Mouse (Mus musculus) ES-Bruce4 (cell line): ENCODE data around the gene H2-D1. TPM values are rescaled to one million over a fixed set of nuclear protein-coding genes. Genes with fewer than 3 reads are reported as not detected.

ENCODE experiments used
- H3K27ac ChIP-seq: 2 replicates; pipeline ENCODE4 v1.5.1; 2012; ENCODE audit warnings: low read length, inconsistent platforms; ENCODE audit not compliant: insufficient read depth
- H3K27me3 ChIP-seq: 2 replicates; pipeline ENCODE4 v1.6.1; 2012; ENCODE audit warnings: mild to moderate bottlenecking, low read length, inconsistent platforms; ENCODE audit not compliant: control insufficient read depth, poor library complexity, insufficient read depth, severe bottlenecking
- H3K36me3 ChIP-seq: 2 replicates; pipeline ENCODE4 v1.6.1; 2012; ENCODE audit warnings: inconsistent platforms, mild to moderate bottlenecking, low read length, moderate library complexity; ENCODE audit not compliant: control insufficient read depth, poor library complexity, insufficient read depth, severe bottlenecking
- H3K4me1 ChIP-seq: one replicate; pipeline ENCODE4 v1.8.1; 2011; ENCODE audit warnings: low read length; ENCODE audit not compliant: control insufficient read depth, insufficient read depth
- H3K4me3 ChIP-seq: 2 replicates; pipeline ENCODE4 v1.5.1; 2011; ENCODE audit warnings: low read depth, mild to moderate bottlenecking, low read length
- H3K9ac ChIP-seq: 2 replicates; pipeline ENCODE4 v1.6.1; 2012; ENCODE audit warnings: low read depth, mild to moderate bottlenecking, inconsistent platforms; ENCODE audit not compliant: poor library complexity, severe bottlenecking
- H3K9me3 ChIP-seq: replicated peaks from 2 replicates; pipeline ENCODE4 v1.6.1; 2012; ENCODE audit warnings: mild to moderate bottlenecking, low read length, inconsistent platforms; ENCODE audit not compliant: control insufficient read depth, poor library complexity, insufficient read depth, severe bottlenecking
- CTCF ChIP-seq: IDR thresholded peaks from one replicate; pipeline ENCODE4 v1.8.1; 2011; ENCODE audit warnings: low read depth, low read length
- EP300 ChIP-seq: IDR thresholded peaks from 2 replicates; pipeline ENCODE4 v1.6.1; 2011; ENCODE audit warnings: low read depth, low read length; ENCODE audit not compliant: insufficient read depth
- POLR2A ChIP-seq: IDR thresholded peaks from one replicate; pipeline ENCODE4 v1.8.1; 2011; ENCODE audit warnings: low read length; ENCODE audit not compliant: insufficient read depth
- polyA plus RNA-seq: library from polyadenylated mRNA; stranded (reverse); fragments of >200 nt; gene quantifications from 2 replicates; pipeline ENCODE4 v1.2.4, GENCODE M21; 2011; ENCODE audit warnings: low read depth; ENCODE audit not compliant: missing spikeins, insufficient read depth, insufficient read length

Gene H2-D1
- 19.8 and 23.1 TPM in 2 replicates for polyA plus RNA-seq

GRCm38 (mm10) chr17:35262664-35263522 is at the start of gene H2-D1:
Gene H2-D1 (plus strand): TSS chr17:35262730.
- Histone ChIP-seq H3K27me3 (peaks cover 6% of the 10 kb centered on the region; the same call in 1 of the 2 replicates), H3K9me3 (no peaks in the 10 kb centered on the region), H3K4me1 (no peaks in the 10 kb centered on the region), H3K4me3 (peak within 1 kb of the TSS; percentile 41), H3K9ac (peak within 1 kb of the TSS; percentile 60), H3K36me3 (no peaks in the 10 kb centered on the region), H3K27ac (no peak within 1 kb of the TSS)
- TF ChIP-seq POLR2A (no peak), CTCF (no peak), EP300 (no peak)

- Histone ChIP-seq H3K9me3 (no peaks in the 10 kb centered on the region), H3K27me3 (no peaks in the 10 kb centered on the region), H3K27ac (no peak overlapping the region), H3K4me1 (no peaks in the 10 kb centered on the region), H3K36me3 (no peaks in the 10 kb centered on the region), H3K4me3 (no peak overlapping the region), H3K9ac (no peak overlapping the region)
- TF ChIP-seq CTCF (no peak), POLR2A (no peak), EP300 (no peak)
These were observed 49.5 kb upstream of the H2-D1 start for GRCm38 (mm10) chr17:35213071-35213470.

- no peak overlapping the region for H3K9ac ChIP-seq
- no peak overlapping the region for H3K4me3 ChIP-seq
- no peak overlapping the region for H3K27ac ChIP-seq
- no peaks in the 10 kb centered on the region for H3K36me3 ChIP-seq
- no peak for TF ChIP-seq EP300
- no peak for TF ChIP-seq POLR2A
- no peak for TF ChIP-seq CTCF
- no peaks in the 10 kb centered on the region for H3K4me1 ChIP-seq
- H3K9me3 ChIP-seq = no peaks in the 10 kb centered on the region
- H3K27me3 ChIP-seq = no peaks in the 10 kb centered on the region
These were observed 43.9 kb upstream of the H2-D1 start for GRCm38 (mm10) chr17:35218516-35219193.

- H3K4me3 ChIP-seq = no peak overlapping the region
- no peaks in the 10 kb centered on the region for H3K36me3 ChIP-seq
- H3K27me3 ChIP-seq = no peaks in the 10 kb centered on the region
- H3K9ac ChIP-seq = no peak overlapping the region
- H3K9me3 ChIP-seq = no peaks in the 10 kb centered on the region
- no peak overlapping the region for H3K27ac ChIP-seq
- TF ChIP-seq EP300 (no peak), CTCF (no peak), POLR2A (no peak)
- H3K4me1 ChIP-seq = no peaks in the 10 kb centered on the region
These were observed 42.9 kb upstream of the H2-D1 start for GRCm38 (mm10) chr17:35219601-35220041.

- no peaks in the 10 kb centered on the region for H3K9me3 ChIP-seq
- H3K4me1 ChIP-seq = no peaks in the 10 kb centered on the region
- TF ChIP-seq POLR2A (no peak), EP300 (no peak), CTCF (no peak)
- peak within 1 kb of the TSS; percentile 78 for H3K9ac ChIP-seq
- H3K4me3 ChIP-seq = peak within 1 kb of the TSS; percentile 18
- no peaks in the 10 kb centered on the region for H3K27me3 ChIP-seq
- H3K36me3 ChIP-seq = no peaks in the 10 kb centered on the region
- no peak within 1 kb of the TSS for H3K27ac ChIP-seq
These were observed 42.2 kb upstream of the H2-D1 start, which contains the start of gene Gm16181 for GRCm38 (mm10) chr17:35220156-35220952. Gene Gm16181 (plus strand): TSS chr17:35220834.
